Mouse (Mus musculus) heart, adult 8-10 months (tissue): ENCODE results near the gene E030018B13Rik. TPM values are rescaled to one million over a fixed set of nuclear protein-coding genes. Genes with fewer than 3 reads are reported as not detected.
A peak's percentile ranks its signal among the peaks of the same experiment; 100 is the strongest.

Experiments
- DNase-seq: peaks from one replicate; pipeline ENCODE4 v3.0.0; 2022; ENCODE audit warnings: low spot score
- total RNA-seq, 4 experiments: library from RNA; stranded (reverse); gene quantifications; 2 replicates each; pipeline ENCODE4 v1.2.4; 2022

Gene E030018B13Rik
- total RNA-seq: not detected

DNA sequence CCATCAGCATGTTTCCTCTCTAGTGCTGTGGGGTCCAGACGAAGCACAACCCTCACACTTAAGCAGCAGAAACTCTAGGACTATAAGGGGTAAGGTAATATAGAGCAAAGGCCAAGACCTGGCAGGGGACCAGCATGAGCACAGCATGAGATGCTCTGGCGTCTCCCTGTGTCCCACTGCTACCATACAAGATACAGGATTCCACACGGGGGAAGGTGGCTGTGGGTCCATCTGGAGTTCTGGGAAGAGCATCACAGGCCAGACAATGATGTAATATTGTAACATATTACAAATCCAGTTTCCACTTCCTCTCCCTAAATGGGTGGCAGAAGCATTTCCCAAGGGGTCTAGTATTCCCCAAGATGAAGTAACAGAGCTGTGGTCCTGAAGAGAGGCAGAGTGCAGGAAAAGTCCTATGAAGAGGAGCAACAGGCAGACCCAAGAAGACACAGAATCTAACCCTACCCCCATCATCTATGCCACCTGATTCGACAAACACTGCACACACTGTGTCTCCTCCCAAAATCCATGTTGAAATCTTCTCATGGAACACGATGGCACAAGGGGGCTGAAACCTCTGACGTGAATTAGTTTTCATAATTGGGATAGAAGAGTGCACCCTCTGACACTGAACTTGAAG lies at the start of gene E030018B13Rik:
E030018B13Rik (plus strand) TSS at position 590 of the 640 bp plus-strand sequence.
- no peak for DNase-seq

DNA sequence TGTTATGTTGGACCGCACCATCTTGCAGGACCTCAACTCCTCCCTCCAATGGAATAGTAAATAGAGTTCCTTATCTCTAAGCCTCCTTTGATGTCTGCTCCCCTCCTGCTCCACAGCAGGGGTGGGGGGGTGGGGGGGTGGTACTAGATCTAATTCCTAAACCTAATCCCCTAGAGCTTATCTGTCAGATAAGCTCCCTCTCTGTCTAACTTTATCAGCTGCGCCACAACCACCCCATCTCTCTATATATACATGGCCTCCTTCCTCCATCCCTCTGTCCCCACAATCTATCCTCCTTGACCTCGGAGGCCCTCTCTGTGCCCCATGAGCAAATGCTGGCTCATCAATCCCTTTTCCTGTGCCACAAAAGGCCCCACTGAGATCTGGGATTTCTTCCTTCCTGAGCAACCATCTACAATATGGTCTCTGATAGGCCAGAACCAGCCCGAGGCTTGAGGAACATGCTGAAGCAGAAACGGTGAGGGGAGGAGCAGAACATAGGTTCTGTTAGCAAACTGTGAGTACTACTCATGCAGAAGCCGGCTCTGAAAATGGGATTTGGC lies 48.2 kb upstream of the E030018B13Rik start:
- DNase-seq: no peak

DNA sequence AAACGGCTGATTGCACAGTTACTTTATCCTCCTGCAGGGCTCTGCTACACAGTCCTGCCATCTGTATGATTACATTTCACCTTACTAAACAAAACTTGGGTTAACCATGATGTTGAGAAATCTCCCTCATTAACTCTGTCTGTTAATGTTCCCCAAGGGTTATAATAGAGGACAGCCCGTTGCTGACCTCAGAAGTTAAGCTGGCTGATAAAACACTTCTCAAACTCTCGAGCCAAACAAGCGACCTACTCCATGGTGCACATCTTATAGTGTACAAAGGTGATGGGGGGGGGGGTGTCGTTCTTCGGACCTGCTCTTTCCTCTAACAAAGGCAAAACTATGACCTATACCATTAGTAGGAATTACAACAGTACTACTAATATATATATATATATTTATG lies 45.0 kb upstream of the E030018B13Rik start:
- DNase-seq: no peak

DNA sequence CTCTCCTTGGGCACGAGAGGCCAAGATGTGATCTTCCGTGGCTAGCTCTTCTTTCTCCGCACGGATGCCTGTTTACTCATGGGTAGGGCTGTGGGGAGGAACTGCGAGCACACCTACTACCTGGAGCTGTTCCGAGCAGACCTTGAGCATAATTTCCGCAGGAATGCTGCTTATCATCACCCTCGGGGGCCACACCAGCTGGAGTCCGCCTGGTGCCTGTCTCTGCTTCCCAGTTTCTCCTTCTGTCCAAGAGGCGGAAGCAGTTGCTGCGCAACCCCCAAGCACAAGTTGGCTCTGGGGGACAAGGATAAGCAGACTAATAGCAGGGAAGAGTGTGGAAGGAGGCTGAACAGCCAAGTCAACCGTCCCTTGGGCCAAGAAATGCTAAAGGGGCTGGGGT lies 42.8 kb upstream of the E030018B13Rik start:
- no peak for DNase-seq

DNA sequence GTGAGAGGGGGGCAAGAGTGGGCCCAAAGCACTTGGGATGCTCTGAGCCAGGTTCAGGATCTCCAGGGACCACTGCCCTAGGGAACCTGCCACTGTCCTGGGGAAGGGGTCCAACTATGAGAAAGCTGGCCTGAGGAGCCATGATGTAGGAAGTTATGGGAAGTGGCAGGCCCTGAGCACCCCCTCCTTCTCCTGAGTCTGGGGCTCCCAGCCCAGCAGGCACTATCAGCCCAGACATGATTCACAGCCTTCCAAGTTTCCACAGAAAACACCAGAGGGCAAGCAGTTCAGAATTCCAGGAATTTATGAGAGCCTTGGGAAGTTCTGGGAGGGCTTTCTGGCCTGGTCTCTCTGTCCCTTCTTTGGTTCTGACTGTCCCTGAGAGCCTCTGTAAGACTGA lies 41.0 kb upstream of the E030018B13Rik start:
- DNase-seq: no peak

DNA sequence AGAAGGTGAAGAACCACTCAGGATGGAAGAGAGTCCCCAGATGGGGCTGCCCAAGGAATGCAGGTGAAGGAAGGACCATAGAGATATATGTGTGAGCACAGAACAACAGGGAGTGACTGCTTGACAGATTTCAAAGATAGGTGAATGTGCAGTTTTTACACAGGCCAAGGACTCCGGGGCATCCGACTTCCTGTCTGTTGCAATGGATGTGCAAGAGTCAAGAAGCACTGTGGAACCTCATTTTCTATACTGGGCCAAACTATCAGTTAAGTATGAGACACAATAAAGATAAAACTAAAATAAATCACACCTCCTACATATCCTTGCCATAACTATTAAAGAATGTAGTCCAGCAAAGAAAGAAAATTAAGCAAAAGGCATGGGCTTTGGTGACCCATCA lies 40.0 kb upstream of the E030018B13Rik start:
- DNase-seq: no peak

DNA sequence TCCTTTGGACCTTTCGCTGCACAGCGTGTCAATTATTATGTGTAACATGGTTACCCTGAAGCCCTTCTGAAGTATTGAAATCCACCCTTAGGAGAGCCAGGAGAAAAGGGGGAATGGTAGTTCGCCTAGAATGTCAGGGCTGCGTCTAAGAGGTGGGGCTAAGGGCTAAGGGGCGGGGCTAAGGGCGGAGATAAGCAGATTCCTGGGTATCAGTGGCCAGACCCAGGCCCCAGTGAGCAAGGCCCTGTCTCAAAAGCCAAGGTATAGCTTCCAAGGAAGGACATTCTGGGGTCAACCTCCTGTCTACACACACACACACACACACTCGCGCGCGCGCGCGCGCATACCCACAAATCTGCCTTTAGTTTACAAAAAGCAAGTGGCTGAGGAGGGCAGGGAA lies 39.0 kb upstream of the E030018B13Rik start:
- no peak for DNase-seq

DNA sequence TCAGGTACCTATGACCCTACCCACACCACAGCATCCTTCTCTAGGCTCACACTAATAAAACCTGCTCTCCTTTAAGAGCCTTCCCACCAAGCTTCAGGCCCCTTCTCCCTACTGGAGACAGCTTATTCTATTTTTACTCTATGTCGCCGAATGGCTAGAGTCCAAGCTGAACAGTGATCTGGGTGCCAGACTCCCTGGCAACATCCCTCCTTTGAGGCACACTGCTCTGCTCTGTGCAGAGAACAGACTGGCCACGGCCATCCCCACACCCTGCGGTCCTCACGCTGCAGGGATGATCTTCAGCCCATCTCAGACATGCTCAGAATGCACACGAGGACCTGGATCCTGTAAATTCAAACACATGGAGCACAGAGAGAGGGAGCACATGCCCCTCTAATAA lies 37.1 kb upstream of the E030018B13Rik start:
- DNase-seq: no peak

DNA sequence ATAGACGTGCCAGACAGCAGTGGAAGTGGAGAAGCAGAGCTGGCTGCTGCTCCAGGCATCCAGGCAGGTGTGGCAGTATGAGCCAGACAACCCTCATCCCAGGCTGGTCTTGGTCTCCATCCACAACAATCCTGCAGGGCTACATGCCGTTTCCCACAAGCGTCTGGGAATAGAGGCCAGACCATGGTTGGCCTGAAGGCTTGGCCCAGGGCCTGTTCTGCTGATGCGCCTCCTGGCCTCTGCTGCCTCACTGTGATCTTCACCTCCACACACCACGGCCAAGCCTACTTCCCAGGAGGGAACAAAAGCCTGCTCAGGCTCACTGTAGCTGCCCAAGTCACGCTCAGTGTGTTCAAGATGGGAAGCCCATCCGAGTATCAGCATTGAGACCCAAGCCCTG lies 33.9 kb upstream of the E030018B13Rik start:
- no peak for DNase-seq

DNA sequence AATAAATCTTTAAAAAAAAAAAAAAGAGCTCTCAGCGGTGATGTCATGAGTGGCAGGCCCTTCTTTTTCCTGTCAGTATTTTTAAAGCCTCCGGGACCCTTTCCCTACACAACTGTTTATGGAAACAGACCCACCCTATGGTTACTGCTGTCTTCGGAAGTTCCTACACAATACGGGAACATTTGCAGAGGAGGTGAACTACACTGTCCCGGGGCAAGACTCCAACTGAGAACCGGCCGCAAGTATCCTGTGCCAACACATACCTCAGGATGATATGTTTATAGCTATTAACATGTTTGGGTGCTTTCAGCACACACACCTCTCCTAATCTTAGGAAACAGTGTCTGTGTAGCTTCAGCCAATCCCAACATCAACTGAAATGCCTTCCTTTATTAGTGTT lies 31.6 kb upstream of the E030018B13Rik start:
- no peak for DNase-seq

DNA sequence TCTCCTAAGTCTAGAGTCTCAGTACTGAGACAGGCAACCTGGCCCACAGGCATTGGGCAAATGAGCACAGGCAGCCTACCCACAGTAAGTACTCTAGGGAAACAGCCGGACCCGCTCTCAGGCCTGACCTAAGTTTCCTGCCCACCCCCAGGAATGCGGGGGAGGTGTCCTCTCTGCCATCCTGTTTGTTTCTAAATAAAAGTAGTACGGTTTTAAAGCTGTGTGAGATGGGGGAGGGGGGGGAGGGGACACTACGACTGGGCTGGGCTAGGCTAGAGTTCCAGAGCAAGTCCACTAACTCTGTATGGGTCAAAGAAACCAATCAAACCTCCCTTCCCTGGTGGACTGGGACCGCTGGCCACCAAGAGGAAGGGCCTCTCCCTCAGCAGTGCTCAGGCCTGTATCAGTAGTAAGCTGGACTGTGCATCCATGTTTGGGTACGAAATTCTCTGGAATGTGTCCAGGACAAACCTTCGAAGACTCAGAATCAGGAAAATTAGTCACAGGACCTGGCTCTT lies 29.6 kb upstream of the E030018B13Rik start:
- DNase-seq: peak; percentile 75

DNA sequence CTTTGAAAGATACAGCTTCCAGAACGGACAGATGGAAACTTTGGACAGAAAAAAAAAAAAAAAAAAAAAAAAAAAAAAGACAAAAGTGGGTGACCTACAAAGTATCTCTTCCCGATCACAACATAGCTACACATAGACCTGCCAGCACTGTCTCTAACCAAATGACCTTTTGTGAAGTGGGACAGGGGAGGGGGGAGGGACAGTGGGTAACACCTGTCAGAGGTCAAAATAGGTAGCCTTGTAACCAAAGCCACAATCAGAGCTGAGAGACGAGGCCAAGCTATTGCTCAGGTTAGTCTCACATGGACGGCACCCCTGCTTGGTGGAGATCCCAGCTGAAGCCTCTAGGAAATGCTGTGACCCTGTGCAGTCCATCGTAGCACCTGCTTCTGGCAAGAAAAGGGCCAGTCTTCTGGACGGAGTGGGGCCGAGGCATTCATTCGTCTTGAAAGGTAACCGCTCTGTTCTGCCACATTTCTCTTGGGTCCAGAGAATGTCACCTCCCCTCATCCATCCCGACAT lies 29.0 kb upstream of the E030018B13Rik start:
- DNase-seq: no peak

DNA sequence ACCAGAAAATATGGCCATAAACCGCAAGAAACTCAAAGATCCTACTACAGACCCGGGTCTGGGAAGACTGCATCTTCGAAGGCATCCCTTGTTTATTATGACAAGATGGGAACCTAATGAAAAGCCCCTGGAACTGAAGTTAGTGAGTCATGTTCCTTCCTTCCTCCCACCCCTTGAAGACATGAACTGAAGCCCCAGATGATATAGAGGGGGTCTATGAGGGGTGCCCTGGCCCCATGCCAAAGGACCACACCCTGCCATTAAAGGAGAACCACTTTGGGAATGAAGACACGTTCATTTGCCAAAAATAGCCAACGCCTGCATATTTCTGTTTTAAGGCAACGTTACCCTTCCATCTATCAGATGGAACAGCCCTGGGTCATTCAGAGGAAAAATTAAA lies 28.0 kb upstream of the E030018B13Rik start:
- DNase-seq: no peak

DNA sequence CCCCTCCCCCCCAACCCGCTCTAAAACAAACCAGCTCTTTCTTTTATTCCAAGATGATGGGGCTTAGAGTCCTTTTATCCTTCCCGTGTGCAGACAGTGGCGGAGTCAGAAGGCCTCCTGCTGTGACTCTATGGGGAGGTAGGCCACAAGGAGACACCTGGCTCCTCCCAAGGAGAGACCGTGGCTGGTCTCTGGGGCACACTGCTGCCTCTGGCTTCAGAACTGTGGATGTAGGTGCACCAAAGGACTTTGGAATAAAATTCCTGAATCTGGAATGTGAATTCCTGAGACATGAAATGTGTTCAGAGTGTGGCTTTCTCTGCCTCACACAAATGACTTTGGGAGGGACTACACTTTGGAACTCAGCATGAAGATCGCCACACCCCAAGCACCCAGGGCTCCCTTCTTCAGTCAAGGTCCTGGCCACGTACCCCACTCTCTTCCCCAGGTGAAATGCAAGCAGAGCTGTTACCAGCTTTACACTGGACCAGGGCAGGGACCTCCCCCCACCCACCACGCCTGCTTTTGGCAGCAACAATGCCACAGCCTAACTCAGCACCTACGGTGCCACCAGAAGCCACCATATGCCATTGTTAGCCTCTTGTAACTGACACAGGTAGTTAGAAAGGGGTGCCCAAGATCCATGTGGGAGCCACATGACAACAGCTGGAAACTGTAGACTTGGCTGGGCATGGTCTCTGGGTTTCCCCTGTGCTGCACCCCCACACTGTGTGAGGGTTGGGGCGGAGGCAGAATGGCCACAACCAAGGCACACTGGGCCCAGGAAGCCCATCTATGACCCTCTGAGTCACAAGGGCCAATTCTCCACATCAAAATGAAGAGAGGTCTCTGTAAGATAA lies 27.3 kb upstream of the E030018B13Rik start:
- DNase-seq: no peak

DNA sequence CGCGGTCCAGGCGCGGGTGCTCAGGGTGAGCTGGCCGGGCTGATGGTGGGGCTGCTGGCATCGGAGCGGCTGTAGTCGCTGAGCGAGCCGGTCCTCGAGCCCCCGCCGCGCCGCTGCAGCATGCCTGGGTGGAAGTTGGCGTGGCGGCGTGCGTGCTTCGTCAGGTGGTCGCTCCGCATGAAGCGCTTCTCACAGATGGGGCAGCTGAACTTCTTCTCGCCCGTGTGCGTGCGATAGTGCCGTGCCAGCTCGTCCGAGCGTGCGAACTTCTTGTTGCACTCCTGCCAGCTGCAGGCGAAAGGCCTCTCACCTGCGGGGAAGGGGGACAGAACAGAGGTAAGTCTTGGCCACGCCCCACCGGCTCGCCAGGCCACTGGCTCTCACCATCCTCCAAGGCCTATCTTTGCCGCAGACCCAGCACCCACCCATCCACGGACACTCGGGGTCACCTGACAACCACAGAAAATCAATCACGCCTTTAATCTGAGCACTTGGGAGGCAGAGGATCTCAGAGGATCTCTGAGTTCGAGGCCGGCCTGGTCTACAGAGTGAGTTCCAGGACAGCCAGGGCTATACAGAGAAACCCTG lies 25.1 kb upstream of the E030018B13Rik start:
- no peak for DNase-seq

DNA sequence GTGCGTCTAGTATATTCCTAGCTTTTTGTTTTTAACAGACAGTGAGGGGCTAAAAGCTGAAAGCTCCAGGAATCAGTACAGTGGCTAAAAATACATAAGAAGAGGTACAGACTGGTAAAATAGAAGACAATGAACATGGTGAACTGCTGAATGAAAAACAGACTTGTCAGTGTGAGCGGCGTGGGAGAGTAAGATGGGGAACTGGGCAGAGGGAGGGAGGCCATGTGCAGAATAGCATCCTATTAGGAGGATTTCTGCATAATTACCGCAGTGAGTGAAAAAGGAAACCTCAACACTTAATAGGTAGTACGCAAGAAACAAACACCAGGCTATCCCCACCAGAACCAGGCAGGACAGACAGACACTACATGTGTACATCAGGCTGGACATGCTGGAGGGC lies 23.5 kb upstream of the E030018B13Rik start:
- DNase-seq: no peak

DNA sequence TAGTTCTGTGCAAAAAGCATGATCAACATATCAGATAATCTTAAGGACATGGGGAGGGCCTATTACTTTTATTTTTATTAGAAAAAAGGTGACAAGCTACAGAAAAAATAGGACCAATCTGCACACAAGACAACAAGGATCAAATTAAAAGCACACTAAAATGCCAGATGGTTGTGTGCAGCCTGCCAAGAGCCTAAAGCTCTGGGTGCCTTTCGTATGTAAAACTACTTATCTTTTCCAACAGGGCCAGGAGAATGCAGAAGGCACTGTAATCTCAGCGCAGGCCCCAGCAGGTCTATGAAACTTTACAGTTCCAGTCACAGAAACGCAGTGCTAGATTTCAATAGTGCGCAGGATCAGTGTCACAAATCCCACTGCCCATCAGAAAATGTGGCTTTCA lies 22.9 kb upstream of the E030018B13Rik start:
- DNase-seq: no peak

DNA sequence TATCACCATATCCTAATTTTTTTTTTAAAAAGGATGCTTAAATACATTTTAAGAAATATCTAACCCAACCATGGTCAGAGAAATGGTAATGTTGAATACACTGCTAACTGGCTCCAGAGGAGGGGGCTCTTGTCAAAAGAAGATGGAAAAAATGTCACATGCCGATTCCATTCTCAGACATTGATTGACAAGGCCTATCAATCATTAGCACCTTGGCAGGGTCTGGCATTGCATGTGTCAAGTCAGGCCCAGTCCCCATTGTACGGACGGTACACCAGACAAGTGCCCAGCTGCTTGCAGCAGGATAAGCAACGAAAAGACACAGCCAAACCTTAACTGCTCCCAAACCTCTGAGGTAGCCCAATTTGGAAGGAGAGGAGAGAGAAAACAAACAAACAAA lies 22.0 kb upstream of the E030018B13Rik start:
- no peak for DNase-seq

DNA sequence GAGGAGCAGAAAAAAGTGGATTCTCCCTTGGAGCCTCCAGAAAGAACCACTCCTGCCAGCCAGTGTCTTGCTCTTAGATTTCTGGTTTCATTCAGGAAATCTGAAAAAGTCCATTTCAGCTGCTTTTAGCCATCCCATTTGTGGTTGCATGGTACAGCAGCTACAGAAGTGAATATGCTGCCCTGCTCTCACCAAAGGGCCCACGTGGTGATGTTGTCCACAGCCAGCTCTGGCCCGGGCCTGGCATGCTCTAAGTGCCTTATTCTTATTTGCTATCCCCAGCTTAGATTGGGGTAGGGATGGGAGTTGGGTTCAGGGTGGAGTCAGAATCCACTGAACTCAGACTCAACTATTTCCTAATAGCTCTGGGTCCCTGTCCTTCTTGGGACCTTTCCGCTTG lies 21.4 kb upstream of the E030018B13Rik start:
- no peak for DNase-seq

DNA sequence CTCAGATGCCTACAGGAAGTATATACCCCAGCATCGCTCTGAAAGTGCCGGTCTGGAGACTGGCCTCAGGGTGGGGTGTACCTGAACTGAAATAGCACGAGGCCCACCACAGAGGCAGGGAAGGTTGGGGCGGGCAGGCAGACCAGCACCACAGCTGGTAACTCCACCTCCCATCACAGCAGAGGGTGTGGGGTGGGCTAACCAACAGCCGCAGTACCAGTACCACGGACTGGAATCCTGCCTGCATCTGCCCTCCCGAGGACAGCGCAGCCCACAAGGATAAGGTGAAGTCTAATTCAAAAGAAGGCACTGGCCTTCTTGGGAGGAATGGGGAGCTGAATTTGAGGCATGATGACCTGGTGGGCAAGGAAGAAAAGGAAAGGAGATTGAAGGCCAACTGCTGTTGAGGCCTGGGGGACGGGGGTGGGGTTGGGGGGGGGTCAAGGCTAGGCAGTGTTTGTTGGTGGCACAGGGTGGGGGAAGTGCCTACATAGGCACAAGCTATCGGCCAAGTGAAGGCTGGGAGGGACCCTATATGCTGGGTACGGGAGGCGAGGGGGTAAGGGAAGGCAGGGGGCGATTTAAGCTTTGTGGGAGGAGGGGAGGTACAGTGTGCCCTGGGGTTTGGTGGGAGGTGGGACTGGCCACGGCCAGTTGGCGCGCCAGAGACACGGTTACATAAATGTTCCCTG lies 20.2 kb upstream of the E030018B13Rik start:
- no peak for DNase-seq

DNA sequence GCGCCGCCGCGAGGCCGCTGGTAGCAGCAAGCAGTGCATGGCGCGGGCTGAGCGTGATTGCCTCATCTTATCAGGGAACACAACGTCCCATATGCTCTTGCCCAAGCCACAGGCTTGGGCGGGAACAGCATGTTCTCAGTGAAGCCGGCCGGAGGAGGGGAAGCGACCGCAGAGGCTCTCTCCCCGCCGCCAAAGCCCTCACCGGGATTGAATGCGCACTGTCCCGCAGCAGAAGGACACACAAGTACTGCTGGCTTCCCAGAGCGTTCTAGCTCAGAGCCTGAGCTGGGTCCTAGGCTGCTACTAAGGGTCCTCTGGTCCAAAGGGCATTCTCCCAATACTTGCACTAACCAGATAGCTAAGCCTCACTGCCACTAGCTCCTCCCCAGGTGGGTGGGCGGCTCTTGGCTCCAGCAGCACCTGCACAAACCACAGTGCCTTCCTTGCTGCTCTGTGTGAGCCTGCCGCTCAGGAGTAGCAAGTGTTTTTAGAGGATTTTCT lies 19.6 kb upstream of the E030018B13Rik start:
- peak; percentile 96 for DNase-seq
